Mouse (Mus musculus) v-Abl transformed pro-B cells (cell line): ENCODE results near the gene Tgm2.

Experiments used
- in situ Hi-C, 2 experiments: fragments of 400-800 bp; cut with MboI; formaldehyde crosslinking; loops; one replicate each; pipeline ENCODE4 v1.15.1; 2025; ENCODE audit not compliant: unreplicated experiment in 2 of 2

Gene Tgm2

GRCm38 (mm10) chr2:158142981-158143380, 3.3 kb downstream of the Tgm2 start:
- in situ Hi-C loops: loop anchor here in 1 of 2 experiments (5.0 kb wide), 2 partner anchors 36 to 76 kb away; no protein-coding TSS in a partner anchor

DNA sequence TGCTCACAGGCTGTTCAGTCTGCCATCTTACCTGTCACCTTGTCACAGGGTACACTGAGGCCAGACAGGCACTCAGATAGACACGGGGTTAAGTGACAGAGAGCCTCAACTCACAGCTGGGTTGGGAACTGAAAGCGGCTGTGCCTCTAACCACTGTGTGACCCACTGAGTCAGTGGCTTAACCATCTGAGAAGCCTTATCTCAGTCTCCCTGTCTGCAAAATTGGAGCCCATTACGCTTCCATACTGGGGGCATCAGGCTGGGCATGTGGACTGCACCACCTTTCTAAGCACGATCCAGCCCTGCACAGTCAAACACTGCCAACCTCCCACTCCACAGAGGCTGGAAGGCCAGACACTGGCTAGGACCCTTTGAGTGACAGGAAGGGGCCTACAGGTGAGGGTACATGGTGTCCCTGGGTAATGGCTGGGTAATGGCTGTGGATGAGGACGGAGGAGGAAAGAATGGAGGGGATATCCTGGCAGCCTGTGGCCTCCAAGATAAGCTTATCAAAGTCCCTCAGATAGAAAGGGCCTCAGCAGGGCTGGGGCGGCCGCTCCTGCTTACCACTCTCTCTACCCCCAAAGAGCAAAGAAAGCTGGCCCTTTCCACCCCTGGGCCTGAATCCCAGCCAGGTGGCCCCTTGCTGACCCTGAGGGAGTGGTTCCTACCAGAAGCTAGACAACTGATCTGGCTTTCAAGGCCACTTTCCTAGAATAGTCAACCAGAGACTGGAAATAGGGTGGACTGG, 4.4 kb downstream of the Tgm2 start:
- in situ Hi-C loops: loop anchor here in 1 of 2 experiments (5.0 kb wide), 2 partner anchors 35 to 75 kb away; no protein-coding TSS in a partner anchor

DNA sequence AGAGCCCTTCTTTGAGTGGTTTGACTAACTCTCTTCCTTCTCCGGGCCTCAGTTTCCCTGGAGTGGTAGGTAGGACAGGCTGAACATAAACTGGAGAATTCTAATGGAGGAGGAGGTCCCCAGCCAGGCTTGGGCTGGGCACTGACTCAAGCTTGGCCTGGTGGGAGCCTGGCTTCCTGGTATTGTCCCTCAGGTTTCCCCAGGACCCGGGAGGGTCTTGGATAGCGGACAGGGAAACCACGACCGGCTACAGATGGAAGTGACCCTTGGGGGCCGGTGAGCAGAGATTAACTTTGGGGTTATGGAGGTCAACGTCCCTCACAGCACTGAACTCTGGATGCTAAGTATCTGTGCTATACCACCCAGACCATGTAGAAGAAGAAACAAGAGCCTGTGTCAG, 5.0 kb downstream of the Tgm2 start:
- in situ Hi-C loops: loop anchor here in 1 of 2 experiments (5.0 kb wide), 2 partner anchors 34 to 74 kb away; no protein-coding TSS in a partner anchor

GRCm38 (mm10) chr2:158140664-158141063, 5.6 kb downstream of the Tgm2 start:
- in situ Hi-C loops: loop anchor here in 1 of 2 experiments (5.0 kb wide), 2 partner anchors 33 to 73 kb away; no protein-coding TSS in a partner anchor

- in situ Hi-C loops: loop anchor here in 1 of 2 experiments (5.0 kb wide), 2 partner anchors 32 to 72 kb away; no protein-coding TSS in a partner anchor
Measured at GRCm38 (mm10) chr2:158139628-158140027, 6.6 kb downstream of the Tgm2 start.

DNA sequence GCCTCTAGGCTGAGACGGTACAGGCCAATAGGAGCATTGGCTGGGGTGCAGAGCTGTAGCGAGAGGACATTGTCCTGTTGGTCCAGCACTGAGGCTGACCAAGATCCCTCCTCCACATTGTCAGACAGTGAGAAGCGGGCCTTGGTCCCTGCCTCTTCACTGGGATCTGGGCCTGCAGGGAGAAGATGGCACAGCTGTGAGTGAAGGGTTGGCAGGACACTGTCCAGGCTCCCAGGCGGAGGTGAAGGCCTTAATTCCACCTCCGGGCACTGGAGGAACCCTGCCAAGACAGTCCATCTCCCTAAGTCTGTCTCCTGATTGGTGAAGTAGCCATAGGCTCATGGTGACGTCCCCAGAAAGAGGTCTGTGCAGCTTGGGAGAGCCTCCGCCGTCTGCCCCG, 7.5 kb downstream of the Tgm2 start:
- in situ Hi-C loops: no loop called here

- in situ Hi-C loops: no loop called here
Measured at GRCm38 (mm10) chr2:158137771-158138170, 8.5 kb downstream of the Tgm2 start.

- in situ Hi-C loops: no loop called here
Measured at GRCm38 (mm10) chr2:158136205-158136604, 10.0 kb downstream of the Tgm2 start.

DNA sequence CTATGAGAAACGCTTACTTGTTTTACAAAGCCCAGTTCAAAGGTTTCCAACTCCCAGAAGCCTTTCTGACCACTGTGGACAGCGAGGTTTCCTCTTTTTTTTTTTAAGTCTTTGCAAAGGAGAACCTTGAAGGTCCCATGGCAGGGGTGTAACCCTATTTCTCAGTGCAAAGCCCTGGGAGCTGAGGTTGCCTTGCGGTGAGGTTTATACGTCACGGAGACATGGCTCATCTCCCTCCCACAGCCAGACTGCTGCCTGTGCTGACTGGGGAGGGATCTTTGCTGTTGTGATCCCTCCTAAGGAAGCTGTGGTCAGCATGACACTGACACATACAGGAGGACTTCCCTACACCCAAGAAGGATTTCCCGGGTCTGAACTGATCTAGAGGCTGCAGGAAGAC, 13.2 kb downstream of the Tgm2 start:
- in situ Hi-C loops: no loop called here

- in situ Hi-C loops: no loop called here
Measured at GRCm38 (mm10) chr2:158132320-158132719, 13.9 kb downstream of the Tgm2 start.

DNA sequence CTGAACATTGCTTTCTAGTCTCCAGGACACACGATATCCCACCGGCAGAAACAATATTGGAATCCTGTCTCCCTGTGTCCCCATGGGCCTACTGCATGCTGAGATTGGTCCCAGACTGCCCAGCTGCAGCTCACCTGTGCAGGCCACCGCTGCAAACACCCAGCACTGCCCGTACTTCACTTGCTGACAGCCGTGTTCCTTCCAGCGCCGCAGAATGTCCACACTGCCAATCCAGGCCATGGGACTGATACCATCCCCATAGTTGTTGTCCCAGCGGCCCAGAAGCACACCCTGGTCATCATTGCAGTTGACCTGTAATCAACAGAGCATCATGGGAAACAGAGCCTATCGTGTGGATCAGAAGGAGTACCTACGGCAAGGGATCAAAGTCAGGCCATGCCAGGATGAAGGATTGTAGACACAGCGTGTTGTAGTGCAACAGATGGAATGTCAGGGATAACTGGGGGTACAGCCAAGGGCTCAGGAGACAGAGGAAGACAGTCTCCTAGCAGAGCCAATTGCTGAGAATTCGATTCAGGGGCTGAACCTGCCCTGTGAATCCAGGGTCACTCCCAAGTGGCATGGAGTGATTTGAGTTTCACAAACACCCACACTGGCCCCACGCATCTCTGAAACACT, 14.9 kb downstream of the Tgm2 start:
- in situ Hi-C loops: no loop called here

DNA sequence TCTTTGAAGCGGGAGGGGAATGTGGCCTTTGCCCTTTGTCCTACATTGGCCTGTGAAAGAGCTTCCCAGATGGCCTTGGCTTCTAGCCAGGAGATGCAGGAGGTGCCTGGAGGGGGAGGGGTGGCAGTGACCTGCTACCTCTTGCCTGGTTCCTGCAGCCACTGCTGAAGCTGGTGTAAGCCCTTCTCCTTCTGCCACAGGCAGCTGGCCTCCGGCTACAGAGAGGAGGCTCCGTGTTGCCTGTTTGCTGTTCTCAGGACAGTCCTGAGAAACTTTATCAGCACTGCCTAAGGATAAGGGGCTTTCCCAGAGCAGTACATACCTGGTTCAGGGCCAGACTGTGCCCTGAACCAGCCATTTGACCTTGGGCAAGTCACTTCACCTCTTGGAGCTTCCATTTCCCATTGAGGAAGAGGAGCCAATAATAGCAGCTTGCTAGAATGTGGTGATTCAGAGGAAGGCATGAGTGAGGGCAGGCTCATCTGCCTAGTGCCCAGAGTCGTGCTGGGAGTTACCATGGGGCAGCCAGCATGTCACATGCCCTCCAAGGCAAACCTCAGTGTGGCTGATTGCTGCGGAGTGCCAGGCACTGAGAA, 15.7 kb downstream of the Tgm2 start:
- in situ Hi-C loops: no loop called here

DNA sequence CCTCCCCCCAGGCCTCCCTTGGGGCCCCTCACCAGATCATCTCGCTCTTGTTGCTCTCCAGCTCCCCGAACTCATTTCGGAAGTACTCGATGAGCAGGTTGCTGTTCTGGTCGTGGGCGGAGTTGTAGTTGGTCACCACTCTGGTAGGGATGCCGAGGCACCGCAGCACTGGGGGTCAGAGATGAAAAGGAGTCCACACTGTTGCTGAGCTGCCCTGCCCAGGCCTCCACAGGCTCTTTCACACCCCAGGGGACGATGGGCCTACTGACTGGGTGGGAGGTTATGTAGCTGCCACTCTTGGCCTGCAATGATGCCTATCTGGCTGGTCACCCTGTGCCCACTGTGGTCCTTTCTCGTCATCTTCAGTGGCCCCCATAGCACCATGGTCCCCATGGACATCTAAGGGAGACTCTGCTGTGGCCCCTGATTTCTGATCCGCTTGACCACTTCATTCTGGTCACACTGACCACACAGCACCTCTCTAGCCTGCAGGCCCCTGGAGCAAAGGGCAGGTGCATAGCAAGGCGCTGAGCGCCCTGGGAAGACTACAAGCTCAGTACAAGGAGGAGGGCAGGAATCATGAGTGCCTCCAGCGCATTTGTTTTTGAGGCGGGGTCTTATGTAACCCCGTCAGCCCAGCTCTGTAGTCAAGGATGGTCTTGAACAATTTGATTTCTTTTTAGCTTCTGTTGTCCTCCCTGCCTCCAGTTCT, 16.8 kb downstream of the Tgm2 start:
- in situ Hi-C loops: no loop called here

DNA sequence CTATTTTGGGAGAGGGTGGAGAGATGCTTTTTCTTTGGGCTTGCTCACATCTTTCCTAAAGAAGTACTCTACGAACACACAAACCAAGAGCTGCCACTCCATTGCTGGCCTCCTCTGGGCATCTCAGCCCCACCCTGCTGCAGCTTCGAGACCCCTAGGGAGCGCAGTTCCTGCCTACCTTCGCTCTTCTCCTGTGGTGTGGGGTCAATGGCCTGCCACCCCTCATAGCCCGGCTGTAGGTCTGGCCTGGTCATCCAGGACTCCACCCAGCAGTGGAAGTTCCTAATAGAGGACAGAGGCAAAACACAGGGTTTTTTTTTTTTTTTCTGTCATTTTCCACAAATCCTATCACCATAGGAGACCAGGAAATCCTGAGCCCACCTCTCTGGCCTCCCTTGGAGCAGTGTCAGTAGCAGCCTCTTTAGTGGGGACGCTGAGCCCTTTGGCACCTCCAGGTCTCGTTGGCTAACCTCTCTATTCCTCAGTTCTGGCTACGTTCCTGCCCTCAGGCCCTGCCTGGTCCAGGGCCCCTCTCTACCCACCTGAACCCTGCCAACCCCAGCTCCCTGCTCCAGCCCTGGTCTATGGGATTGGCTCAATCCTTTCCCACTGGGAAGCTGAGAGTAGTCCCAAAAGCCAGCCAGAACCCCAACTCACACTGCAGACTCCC, 17.6 kb downstream of the Tgm2 start:
- in situ Hi-C loops: no loop called here

DNA sequence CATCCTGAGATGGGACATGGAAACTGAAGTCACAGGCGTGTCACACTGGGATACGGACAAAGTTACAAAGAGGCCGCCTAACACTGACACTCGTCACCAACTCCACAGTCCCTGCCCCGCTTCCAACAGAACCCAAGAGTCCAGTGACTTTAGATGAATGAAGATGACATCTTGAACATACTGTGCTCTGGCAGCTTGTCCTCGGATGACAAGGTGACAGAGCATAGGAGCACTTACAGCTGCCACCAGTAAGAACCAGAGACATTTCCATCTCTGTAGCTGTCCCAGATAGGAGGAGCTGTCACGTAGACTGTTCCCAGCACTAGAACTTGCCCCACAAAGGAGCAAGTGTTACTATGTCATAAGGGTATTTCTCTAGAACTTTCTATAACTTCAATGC, 18.4 kb downstream of the Tgm2 start:
- in situ Hi-C loops: no loop called here

- in situ Hi-C loops: no loop called here
Measured at GRCm38 (mm10) chr2:158127245-158127644, 19.0 kb downstream of the Tgm2 start.

- in situ Hi-C loops: no loop called here
Measured at GRCm38 (mm10) chr2:158122814-158123213, 23.4 kb downstream of the Tgm2 start.

DNA sequence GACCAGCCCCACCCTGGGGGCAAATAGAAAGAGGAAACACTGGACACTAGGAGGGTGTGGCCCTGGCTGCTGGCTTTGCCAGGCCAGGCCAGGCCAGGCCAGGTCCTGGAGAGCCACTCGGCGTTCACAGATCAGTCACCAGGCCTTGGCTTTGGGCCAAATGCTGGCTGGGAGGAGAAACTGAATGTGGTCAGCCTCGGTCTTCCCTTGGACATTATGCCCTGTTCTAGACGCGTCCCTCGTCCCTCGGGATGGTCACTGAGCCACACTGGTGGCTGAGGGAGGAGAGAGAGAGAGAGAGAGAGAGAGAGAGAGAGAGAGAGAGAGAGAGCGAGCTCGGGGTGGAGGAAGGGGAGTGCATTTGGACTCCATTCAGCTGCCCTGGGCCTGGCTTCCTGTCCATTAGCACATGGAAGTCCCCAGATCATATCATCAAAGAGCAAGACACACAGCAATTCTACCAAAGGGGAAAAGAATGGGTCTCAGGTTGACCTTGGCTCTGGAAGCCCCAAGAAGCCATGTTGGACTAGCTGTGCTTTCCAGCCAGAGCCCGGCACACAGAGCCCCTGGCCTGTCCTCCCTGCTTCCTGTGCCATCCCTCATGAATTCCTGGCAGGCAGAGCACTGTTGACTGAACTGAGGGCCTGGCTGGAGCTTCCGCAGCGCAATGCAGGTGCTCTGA, 24.4 kb downstream of the Tgm2 start:
- in situ Hi-C loops: no loop called here

GRCm38 (mm10) chr2:158120868-158121267, 25.4 kb downstream of the Tgm2 start:
- in situ Hi-C loops: no loop called here

- in situ Hi-C loops: no loop called here
Measured at GRCm38 (mm10) chr2:158120211-158120610, 26.0 kb downstream of the Tgm2 start.
